Mouse (Mus musculus) heart, embryonic 15.5 days (tissue): ENCODE results near the gene Tmtc1. TPM values are rescaled to one million over a fixed set of nuclear protein-coding genes. Genes with fewer than 3 reads are reported as not detected.

Experiments
- ATAC-seq: fragments of 200-750 bp; cut with Nextera tagmentation; replicated peaks from 2 replicates; pipeline ENCODE4 v1.8.0; 2017; ENCODE audit warnings: low read depth, moderate TSS enrichment; ENCODE audit not compliant: insufficient number of reproducible peaks, insufficient read depth, low FRiP score
- H3K27ac ChIP-seq: fragments of 300-500 bp; sonication (generic); 2 replicates; pipeline ENCODE4 v1.5.1; 2015; ENCODE audit warnings: mild to moderate bottlenecking, inconsistent platforms
- H3K27me3 ChIP-seq: fragments of 300-500 bp; sonication (generic); 2 replicates; pipeline ENCODE4 v1.6.1; 2015; ENCODE audit warnings: inconsistent platforms
- H3K36me3 ChIP-seq: fragments of 300-500 bp; sonication (generic); 2 replicates; pipeline ENCODE4 v1.6.1; 2015; ENCODE audit warnings: mild to moderate bottlenecking, inconsistent platforms
- H3K4me1 ChIP-seq: fragments of 300-500 bp; sonication (generic); replicated peaks from 2 replicates; pipeline ENCODE4 v1.6.1; 2015; ENCODE audit warnings: inconsistent platforms
- H3K4me2 ChIP-seq: fragments of 300-500 bp; sonication (generic); 2 replicates; pipeline ENCODE4 v1.6.1; 2015; ENCODE audit warnings: inconsistent platforms, mild to moderate bottlenecking, moderate library complexity
- H3K4me3 ChIP-seq: fragments of 300-500 bp; sonication (generic); 2 replicates; pipeline ENCODE4 v1.5.1; 2015; ENCODE audit warnings: mild to moderate bottlenecking, inconsistent platforms
- H3K9ac ChIP-seq: fragments of 300-500 bp; sonication (generic); 2 replicates; pipeline ENCODE4 v1.6.1; 2015; ENCODE audit warnings: mild to moderate bottlenecking, inconsistent platforms
- H3K9me3 ChIP-seq: fragments of 300-500 bp; sonication (generic); replicated peaks from 2 replicates; pipeline ENCODE4 v1.6.1; 2016; ENCODE audit warnings: inconsistent platforms
- WGBS: fragments of 180-500 bp; shearing (Covaris S2); methylation state at CpG from one replicate; pipeline ENCODE4 v1.1.7; 2015; ENCODE audit warnings: mixed read lengths; 5-methylcytosine and 5-hydroxymethylcytosine counted together
- polyA plus RNA-seq: library from polyadenylated mRNA; unstranded; fragments of >200 nt; fragmentation: Nextera tagmentation; extraction: Ambion mirVana; gene quantifications from 2 replicates; pipeline ENCODE4 v1.2.1, GENCODE M21; 2015

Tmtc1 gene
- polyA plus RNA-seq, 1 experiment from 2014 or later: 2.2 TPM

GRCm38 (mm10) chr6:148302261-148302660 is 141.9 kb downstream of the Tmtc1 start:
- Histone ChIP-seq H3K9ac (no peak overlapping the region), H3K4me3 (no peak overlapping the region), H3K4me1 (no peaks in the 10 kb centered on the region), H3K27me3 (no peaks in the 10 kb centered on the region), H3K27ac (no peak overlapping the region), H3K9me3 (no peaks in the 10 kb centered on the region), H3K4me2 (no peak overlapping the region), H3K36me3 (no peaks in the 10 kb centered on the region)
- 79% methylated on average over 2 of the region's 2 CpGs for WGBS
- no peak for ATAC-seq

- H3K4me1 ChIP-seq: no peaks in the 10 kb centered on the region
- WGBS: 61% methylated on average over 4 of the region's 4 CpGs
- no peak overlapping the region for H3K9ac ChIP-seq
- H3K27ac ChIP-seq: no peak overlapping the region
- no peak overlapping the region for H3K4me2 ChIP-seq
- no peaks in the 10 kb centered on the region for H3K27me3 ChIP-seq
- no peaks in the 10 kb centered on the region for H3K9me3 ChIP-seq
- no peaks in the 10 kb centered on the region for H3K36me3 ChIP-seq
- no peak for ATAC-seq
- no peak overlapping the region for H3K4me3 ChIP-seq
These were observed 147.1 kb downstream of the Tmtc1 start for GRCm38 (mm10) chr6:148297086-148297485.

DNA sequence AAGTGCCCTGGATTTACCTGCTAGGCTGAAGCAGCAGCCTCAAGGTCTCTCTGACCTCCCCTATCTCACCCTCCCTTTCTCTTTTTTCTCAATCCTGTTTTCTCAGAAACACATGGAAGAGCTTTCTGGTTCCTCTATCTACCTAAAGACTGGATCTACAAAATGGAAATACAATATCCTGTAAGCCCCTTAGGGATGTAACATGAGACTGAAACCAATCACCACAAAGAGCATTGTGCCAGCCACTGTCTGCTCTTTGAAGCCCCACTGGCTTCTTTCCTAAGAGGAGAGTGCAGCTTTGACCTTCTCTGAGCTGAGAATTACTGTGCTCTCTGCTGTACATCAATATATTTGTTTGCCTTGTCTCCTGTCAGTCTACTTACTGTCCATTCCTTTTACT is 147.8 kb downstream of the Tmtc1 start:
- H3K4me1 ChIP-seq: no peaks in the 10 kb centered on the region
- ATAC-seq: no peak
- H3K4me3 ChIP-seq: no peak overlapping the region
- no peaks in the 10 kb centered on the region for H3K9me3 ChIP-seq
- no peaks in the 10 kb centered on the region for H3K27me3 ChIP-seq
- no peak overlapping the region for H3K9ac ChIP-seq
- no peaks in the 10 kb centered on the region for H3K36me3 ChIP-seq
- H3K27ac ChIP-seq: no peak overlapping the region
- no peak overlapping the region for H3K4me2 ChIP-seq

- Histone ChIP-seq H3K4me3 (no peak overlapping the region), H3K27ac (no peak overlapping the region), H3K27me3 (no peaks in the 10 kb centered on the region), H3K4me1 (no peaks in the 10 kb centered on the region), H3K4me2 (no peak overlapping the region), H3K9ac (no peak overlapping the region), H3K36me3 (no peaks in the 10 kb centered on the region), H3K9me3 (no peaks in the 10 kb centered on the region)
- ATAC-seq: no peak
- 66% methylated on average over 4 of the region's 4 CpGs for WGBS
These were observed 149.7 kb downstream of the Tmtc1 start for GRCm38 (mm10) chr6:148294506-148294905.

DNA sequence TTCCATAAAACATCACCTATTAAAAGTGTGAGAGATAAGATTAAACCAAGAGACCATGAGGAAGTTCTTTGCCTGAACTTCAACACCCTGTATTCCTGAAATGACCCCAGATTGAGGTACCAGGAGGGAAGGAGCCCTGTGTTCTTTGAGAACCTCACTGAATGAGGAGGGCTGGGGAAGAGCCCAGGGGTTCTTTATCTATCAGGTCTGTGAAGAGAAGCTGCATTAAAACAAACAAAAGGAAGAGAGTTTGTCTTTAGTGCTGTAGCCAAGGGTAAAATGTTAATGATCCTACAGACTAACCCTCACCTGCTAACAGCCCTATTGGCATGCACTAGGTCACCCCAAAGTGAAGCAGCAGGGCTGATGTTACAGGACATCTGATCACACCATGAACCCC is 153.3 kb downstream of the Tmtc1 start:
- Histone ChIP-seq H3K27me3 (no peaks in the 10 kb centered on the region), H3K9ac (no peak overlapping the region), H3K27ac (no peak overlapping the region), H3K4me3 (no peak overlapping the region), H3K4me2 (no peak overlapping the region), H3K9me3 (no peaks in the 10 kb centered on the region), H3K36me3 (no peaks in the 10 kb centered on the region), H3K4me1 (no peaks in the 10 kb centered on the region)
- no peak for ATAC-seq

- Histone ChIP-seq H3K27me3 (no peaks in the 10 kb centered on the region), H3K9ac (no peak overlapping the region), H3K9me3 (no peaks in the 10 kb centered on the region), H3K4me2 (no peak overlapping the region), H3K4me3 (no peak overlapping the region), H3K36me3 (no peaks in the 10 kb centered on the region), H3K4me1 (0 out of 2 replicates have a peak, but pooled peaks cover 5% of the 10 kb centered on the region), H3K27ac (no peak overlapping the region)
- 47% methylated on average over 4 of the region's 4 CpGs for WGBS
- no peak for ATAC-seq
These were observed 160.8 kb downstream of the Tmtc1 start for GRCm38 (mm10) chr6:148283224-148283881.

- Histone ChIP-seq H3K27ac (no peak overlapping the region), H3K9me3 (no peaks in the 10 kb centered on the region), H3K9ac (no peak overlapping the region), H3K4me2 (no peak overlapping the region), H3K4me3 (no peak overlapping the region), H3K4me1 (0 out of 2 replicates have a peak, but pooled peaks cover 5% of the 10 kb centered on the region), H3K36me3 (no peaks in the 10 kb centered on the region), H3K27me3 (no peaks in the 10 kb centered on the region)
- ATAC-seq: no peak
- 76% methylated on average over 6 of the region's 6 CpGs for WGBS
These were observed 164.9 kb downstream of the Tmtc1 start for GRCm38 (mm10) chr6:148279240-148279639.

DNA sequence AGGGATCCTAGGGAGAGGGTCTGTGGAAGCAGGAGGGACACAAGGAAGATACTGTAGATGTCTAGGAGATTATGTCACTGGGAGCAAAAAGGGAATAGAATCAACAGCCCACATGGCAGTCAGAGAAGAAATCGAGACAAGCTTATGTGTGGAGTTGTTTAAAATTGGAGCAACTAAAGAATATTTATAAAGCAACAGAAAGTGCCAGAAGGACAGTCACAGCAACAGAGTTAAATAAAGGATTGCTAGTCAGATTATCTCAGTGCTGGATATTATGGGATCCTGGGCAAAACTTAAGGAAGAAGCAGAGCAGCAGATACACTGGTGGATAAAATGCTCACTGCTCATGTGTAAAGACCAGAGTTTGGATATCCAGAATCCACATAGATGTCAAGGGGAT is 167.8 kb downstream of the Tmtc1 start:
- no peak overlapping the region for H3K9ac ChIP-seq
- H3K4me1 ChIP-seq: no peaks in the 10 kb centered on the region
- no peak overlapping the region for H3K4me2 ChIP-seq
- no peaks in the 10 kb centered on the region for H3K9me3 ChIP-seq
- H3K4me3 ChIP-seq: no peak overlapping the region
- H3K27me3 ChIP-seq: no peaks in the 10 kb centered on the region
- H3K36me3 ChIP-seq: no peaks in the 10 kb centered on the region
- 80% methylated on average over 1 of the region's 1 CpGs for WGBS
- H3K27ac ChIP-seq: no peak overlapping the region
- no peak for ATAC-seq

DNA sequence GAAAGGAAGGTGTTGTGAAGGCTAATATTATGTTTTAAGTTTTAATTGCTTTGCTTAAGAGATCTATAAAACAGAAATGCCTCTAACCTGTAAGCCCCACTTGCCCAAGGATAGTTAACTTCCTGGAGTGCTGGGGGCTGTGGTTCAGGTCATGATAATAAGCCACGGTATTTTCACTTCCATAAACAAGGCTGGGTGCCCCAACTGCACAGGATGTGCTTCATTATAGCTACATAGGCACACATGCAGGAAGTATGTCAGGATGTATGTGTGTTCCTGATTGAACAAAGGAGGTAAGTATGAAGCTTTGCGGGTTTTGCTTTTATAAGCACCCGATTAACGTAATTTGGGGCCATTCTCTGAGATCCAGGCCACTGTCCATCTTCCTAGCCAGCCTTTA is 169.1 kb downstream of the Tmtc1 start:
- Histone ChIP-seq H3K4me1 (no peaks in the 10 kb centered on the region), H3K4me3 (no peak overlapping the region), H3K4me2 (no peak overlapping the region), H3K9ac (no peak overlapping the region), H3K9me3 (no peaks in the 10 kb centered on the region), H3K36me3 (no peaks in the 10 kb centered on the region), H3K27ac (no peak overlapping the region), H3K27me3 (no peaks in the 10 kb centered on the region)
- no peak for ATAC-seq
- 82% methylated on average over 4 of the region's 4 CpGs for WGBS

GRCm38 (mm10) chr6:148260729-148261101 is 183.5 kb downstream of the Tmtc1 start:
- ATAC-seq: no peak
- H3K36me3 ChIP-seq: no peaks in the 10 kb centered on the region
- H3K9me3 ChIP-seq: no peaks in the 10 kb centered on the region
- no peak overlapping the region for H3K9ac ChIP-seq
- no peak overlapping the region for H3K4me2 ChIP-seq
- no peak overlapping the region for H3K4me3 ChIP-seq
- H3K4me1 ChIP-seq: 0 out of 2 replicates have a peak, but pooled peaks cover 2% of the 10 kb centered on the region
- H3K27ac ChIP-seq: no peak overlapping the region
- H3K27me3 ChIP-seq: no peaks in the 10 kb centered on the region
- WGBS: 94% methylated on average over 6 of the region's 6 CpGs

- H3K4me3 ChIP-seq: no peak overlapping the region
- H3K27me3 ChIP-seq: no peaks in the 10 kb centered on the region
- no peak for ATAC-seq
- 61% methylated on average over 4 of the region's 4 CpGs for WGBS
- H3K9ac ChIP-seq: no peak overlapping the region
- no peaks in the 10 kb centered on the region for H3K9me3 ChIP-seq
- H3K27ac ChIP-seq: no peak overlapping the region
- H3K4me2 ChIP-seq: no peak overlapping the region
- H3K4me1 ChIP-seq: 0 out of 2 replicates have a peak, but pooled peaks cover 2% of the 10 kb centered on the region
- H3K36me3 ChIP-seq: no peaks in the 10 kb centered on the region
These were observed 184.0 kb downstream of the Tmtc1 start for GRCm38 (mm10) chr6:148259979-148260728.

DNA sequence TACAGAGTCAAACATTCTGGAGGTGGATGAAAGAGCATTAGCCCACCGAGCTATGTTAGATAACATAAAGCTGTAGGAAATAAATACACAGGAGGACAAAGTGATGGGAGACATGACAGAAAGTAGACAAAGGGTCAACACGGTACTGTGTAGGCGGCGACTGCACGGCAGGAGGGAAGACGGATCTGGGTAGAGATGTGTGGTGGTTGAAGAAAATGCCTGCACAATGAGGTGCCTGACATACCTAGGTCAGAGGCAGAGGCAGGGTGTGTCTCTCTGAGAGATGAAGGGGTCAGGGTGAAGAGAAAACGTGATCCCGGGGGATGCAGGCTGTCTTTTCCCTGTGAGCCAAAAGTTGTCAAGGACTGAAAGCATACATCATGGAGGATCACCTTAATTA is 185.1 kb downstream of the Tmtc1 start:
- no peak overlapping the region for H3K4me2 ChIP-seq
- H3K36me3 ChIP-seq: no peaks in the 10 kb centered on the region
- H3K9me3 ChIP-seq: no peaks in the 10 kb centered on the region
- 0 out of 2 replicates have a peak, but pooled peaks cover 2% of the 10 kb centered on the region for H3K4me1 ChIP-seq
- H3K27ac ChIP-seq: no peak overlapping the region
- no peaks in the 10 kb centered on the region for H3K27me3 ChIP-seq
- no peak for ATAC-seq
- H3K9ac ChIP-seq: no peak overlapping the region
- H3K4me3 ChIP-seq: no peak overlapping the region
- 72% methylated on average over 8 of the region's 8 CpGs for WGBS
